Mouse (Mus musculus) kidney, embryonic 15.5 days (tissue): ENCODE data around the gene Bcat1. TPM values are rescaled to one million over a fixed set of nuclear protein-coding genes. Genes with fewer than 3 reads are reported as not detected.

Experiments
- ATAC-seq: fragments of 200-750 bp; cut with Nextera tagmentation; replicated peaks from 2 replicates; pipeline ENCODE4 v1.8.0; 2017; ENCODE audit warnings: moderate TSS enrichment; ENCODE audit not compliant: low FRiP score
- H3K27ac ChIP-seq: fragments of 300-500 bp; sonication (generic); 2 replicates; pipeline ENCODE4 v1.5.1; 2015; ENCODE audit warnings: mild to moderate bottlenecking, inconsistent platforms
- H3K27me3 ChIP-seq: fragments of 300-500 bp; sonication (generic); 2 replicates; pipeline ENCODE4 v1.6.1; 2015; ENCODE audit warnings: inconsistent platforms
- H3K36me3 ChIP-seq: fragments of 300-500 bp; sonication (generic); 2 replicates; pipeline ENCODE4 v1.6.1; 2015; ENCODE audit warnings: inconsistent platforms
- H3K4me1 ChIP-seq: fragments of 300-500 bp; sonication (generic); 2 replicates; pipeline ENCODE4 v1.6.1; 2015; ENCODE audit warnings: inconsistent platforms
- H3K4me2 ChIP-seq: fragments of 300-500 bp; sonication (generic); 2 replicates; pipeline ENCODE4 v1.6.1; 2015; ENCODE audit warnings: moderate library complexity, mild to moderate bottlenecking, inconsistent platforms
- H3K4me3 ChIP-seq: fragments of 300-500 bp; sonication (generic); replicated peaks from 2 replicates; pipeline ENCODE4 v1.5.1; 2015; ENCODE audit warnings: mild to moderate bottlenecking, inconsistent platforms
- H3K9ac ChIP-seq: fragments of 300-500 bp; sonication (generic); 2 replicates; pipeline ENCODE4 v1.6.1; 2015; ENCODE audit warnings: mild to moderate bottlenecking, inconsistent platforms
- H3K9me3 ChIP-seq: fragments of 300-500 bp; sonication (generic); replicated peaks from 2 replicates; pipeline ENCODE4 v1.6.1; 2016; ENCODE audit warnings: inconsistent platforms
- WGBS: fragments of 180-500 bp; shearing (Covaris S2); methylation state at CpG from one replicate; pipeline ENCODE4 v1.1.7; 2015; ENCODE audit warnings: mixed read lengths; 5-methylcytosine and 5-hydroxymethylcytosine counted together
- polyA plus RNA-seq: library from polyadenylated mRNA; unstranded; fragments of >200 nt; fragmentation: Nextera tagmentation; extraction: Ambion mirVana; gene quantifications from 2 replicates; pipeline ENCODE4 v1.2.1, GENCODE M21; 2015

Bcat1 gene
- polyA plus RNA-seq, 1 experiment from 2014 or later = 9.1 TPM

DNA sequence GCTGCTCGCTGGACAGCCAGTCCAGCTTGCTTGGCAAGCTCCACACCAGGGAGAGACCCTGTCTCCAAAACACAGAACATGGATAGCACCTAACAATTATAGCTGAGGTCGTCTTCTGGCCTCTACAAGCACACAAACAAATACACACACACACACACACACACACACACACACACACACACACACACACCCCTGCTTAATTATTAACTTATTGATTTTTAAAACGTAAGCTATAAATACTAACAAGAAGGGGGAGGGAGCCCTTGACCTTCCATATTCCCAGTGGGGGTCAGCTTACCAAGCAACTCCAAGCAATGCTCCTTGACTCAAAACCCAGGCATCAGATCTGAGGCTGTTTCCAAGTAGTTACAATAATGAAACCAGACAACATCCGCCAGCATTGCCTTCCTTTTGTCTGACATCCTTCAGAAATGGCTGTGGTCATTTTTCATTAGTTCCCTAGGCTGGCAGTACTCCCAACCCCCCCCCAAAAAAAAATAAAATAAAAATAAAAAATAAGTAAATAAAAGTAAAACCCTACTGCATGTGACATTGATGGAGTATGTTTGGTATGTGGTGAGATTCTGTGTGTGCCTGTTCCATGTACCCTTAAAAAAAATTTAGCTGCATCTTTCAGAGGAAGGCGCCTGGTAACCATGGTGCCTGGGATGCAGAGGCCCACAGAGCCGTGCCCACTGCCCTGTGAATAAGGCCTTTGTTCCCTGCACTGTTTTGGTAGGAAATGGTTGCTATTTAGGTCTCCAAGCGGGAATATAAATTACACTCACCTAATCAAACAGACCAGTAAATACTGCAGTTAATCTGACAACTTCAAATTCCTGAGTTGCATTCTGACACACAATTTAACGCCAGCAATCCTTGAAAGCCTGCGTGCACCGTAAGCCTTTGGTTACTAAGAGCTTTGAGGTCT is 131.3 kb downstream of the Bcat1 start:
- Histone ChIP-seq H3K9me3 (no peaks in the 10 kb centered on the region), H3K27ac (peak overlapping the region; percentile 45; the same call in 1 of the 2 replicates), H3K4me1 (peaks cover 13% of the 10 kb centered on the region), H3K4me2 (peak overlapping the region; percentile 19), H3K9ac (no peak overlapping the region), H3K4me3 (no peak overlapping the region), H3K27me3 (no peaks in the 10 kb centered on the region), H3K36me3 (no peaks in the 10 kb centered on the region)
- 37% methylated on average over 10 of the region's 10 CpGs for whole genome bisulfite sequencing
- ATAC-seq = no peak

Other genes with a start within 250 kb of the Bcat1 start
- gene Lrmp, start 39.5 kb upstream of the Bcat1 start, polyA plus RNA-seq = 1.4 and 2.1 TPM in 2 replicates
- 0.46 and 0.78 TPM in 2 replicates for gene Casc1, start 134.8 kb upstream of the Bcat1 start, polyA plus RNA-seq
- gene Etfrf1, start 134.9 kb upstream of the Bcat1 start, polyA plus RNA-seq = 38.5 and 41.2 TPM in 2 replicates
- gene Kras, start 174.1 kb upstream of the Bcat1 start, polyA plus RNA-seq = 73.8 and 76.3 TPM in 2 replicates